Mouse (Mus musculus) kidney, postnatal 14 days (tissue): ENCODE results near the gene Calcoco2.
A peak's percentile ranks its signal among the peaks of the same experiment; 100 is the strongest.

Experiments
- DNase-seq: peaks from one replicate; pipeline ENCODE4 v3.0.0; 2022; ENCODE audit warnings: mixed read lengths

Calcoco2 gene

DNA sequence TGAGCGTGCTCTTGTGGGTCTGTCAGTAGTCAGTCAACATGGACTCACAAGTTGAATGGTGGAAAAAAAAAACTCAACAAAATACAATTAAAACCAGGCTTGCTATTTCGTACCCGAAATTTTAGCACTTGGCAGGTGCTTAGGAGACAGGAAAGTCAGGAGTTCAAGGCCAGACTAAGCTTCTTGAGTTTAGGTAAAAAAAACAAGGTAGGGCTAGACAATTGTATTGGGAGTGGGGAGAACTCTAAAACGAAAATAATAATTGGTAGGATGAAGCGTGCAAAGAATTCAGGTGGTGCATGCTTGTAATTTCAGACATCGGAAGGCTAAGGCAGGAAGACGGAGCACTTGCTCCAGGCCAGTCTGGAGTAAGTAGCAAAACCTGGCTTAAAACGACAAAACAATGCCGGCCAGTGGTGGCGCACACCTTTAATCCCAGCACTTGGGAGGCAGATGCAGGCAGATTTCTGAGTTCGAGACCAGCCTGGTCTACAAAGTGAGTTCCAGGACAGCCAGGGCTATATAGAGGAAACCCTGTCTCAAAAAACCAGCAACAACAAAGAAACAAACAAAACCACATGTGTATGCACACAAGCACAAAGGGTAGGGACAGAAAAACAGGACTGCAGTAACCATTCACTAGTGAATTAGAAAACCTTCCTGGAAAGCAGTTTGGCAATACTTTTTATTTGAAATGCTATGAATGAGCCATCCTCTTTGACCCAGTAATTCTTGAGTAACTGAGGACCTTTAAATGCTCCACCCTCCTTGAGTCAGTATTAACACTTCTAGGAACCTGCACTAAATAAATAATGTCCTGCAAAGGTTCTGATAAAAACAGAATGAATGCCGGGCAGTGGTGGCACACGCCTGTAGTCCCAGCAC is 35.3 kb downstream of the Calcoco2 start:
- DNase-seq, result no peak

DNA sequence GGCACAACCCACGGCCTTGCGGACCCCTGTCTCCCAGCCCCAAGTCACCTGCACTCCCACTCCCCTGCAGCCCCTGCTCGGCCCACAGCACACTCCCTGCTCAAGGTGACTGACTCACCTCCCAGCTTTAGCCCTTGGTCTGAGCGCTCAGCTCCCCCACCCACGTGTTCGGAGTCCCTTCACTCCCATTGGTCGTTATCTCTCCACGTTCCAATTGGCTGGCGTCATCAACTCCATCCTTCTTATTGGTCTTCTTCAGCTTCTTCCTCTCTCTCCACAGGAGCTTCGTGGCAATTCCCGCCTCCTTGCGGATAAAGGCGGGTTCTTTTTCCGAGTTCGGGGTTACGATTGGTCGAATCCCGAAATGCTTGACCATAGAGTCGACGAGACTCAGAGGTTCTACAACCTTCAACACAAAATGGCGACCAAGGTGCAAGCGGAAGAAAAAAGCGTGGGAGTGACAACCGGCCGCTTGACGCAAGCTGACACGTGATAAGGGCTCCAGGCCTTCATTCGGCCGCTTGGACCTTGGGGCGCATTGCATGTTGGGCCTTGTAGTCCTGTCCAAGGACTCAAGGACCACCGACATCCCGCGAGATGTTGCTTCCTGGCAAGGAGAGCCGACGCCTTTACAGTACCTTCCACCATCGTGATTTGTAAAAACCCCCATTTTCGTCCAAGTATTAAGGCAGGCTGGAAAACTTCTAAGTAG is 36.1 kb downstream of the Calcoco2 start, which contains the start of gene Atp5g1:
Gene Atp5g1 (minus strand): TSS at position 162 of the 712 bp plus-strand sequence.
- DNase-seq, result peak; percentile 99

DNA sequence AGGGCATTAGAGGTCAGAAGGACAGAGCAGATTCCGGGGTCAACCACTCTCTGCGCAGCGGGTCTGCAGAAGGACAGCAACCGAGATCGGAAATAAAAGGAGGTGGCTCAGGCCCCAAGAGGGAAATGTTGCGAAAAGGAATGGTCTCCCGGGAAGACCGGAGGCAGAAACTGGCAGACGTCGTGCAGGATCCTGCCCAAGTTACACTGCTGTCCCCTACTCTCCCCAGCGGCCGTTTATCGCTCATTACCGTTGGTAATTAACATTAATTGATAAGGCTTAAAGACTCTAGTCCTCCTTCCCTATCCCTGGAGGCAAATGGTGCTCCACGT is 36.6 kb downstream of the Calcoco2 start:
- no peak for DNase-seq

DNA sequence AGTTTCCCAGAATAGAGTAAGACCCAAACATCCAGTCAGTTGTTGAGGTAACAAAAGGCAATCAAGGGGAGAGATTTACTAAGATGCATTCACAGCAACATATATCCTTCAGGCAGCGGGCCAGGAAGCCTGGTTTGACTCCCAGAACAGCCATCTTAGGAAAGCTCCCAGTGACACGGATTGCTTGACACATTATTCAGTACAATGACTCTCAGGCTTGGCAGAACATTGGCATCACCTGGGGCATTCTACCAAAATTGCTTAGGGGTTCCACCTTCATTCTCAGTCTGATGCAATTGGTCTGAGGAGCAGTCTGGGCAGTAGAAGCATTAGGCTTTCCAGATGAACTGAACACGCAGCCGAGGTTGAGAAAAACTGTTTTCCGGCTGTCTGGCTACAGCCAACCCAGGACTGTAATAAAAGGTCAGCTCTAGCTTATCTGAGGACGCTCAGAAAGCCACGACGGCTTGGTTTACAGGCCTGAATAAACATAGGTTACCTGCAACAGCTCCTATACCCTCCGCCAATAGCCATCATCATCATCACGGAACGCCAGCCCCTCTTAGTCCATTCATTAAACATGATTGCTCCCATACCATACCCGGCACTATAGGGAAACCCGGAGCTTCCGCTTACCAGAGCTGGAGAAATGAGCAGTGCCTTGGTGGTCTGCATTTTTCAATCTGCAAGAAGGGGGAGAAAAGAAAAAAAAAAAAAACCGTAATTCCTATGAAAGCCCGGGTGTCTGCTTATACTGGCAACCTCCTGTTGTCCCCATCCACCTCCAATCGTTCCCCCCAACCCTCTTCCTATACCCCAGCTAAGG is 37.2 kb downstream of the Calcoco2 start:
- no peak for DNase-seq

DNA sequence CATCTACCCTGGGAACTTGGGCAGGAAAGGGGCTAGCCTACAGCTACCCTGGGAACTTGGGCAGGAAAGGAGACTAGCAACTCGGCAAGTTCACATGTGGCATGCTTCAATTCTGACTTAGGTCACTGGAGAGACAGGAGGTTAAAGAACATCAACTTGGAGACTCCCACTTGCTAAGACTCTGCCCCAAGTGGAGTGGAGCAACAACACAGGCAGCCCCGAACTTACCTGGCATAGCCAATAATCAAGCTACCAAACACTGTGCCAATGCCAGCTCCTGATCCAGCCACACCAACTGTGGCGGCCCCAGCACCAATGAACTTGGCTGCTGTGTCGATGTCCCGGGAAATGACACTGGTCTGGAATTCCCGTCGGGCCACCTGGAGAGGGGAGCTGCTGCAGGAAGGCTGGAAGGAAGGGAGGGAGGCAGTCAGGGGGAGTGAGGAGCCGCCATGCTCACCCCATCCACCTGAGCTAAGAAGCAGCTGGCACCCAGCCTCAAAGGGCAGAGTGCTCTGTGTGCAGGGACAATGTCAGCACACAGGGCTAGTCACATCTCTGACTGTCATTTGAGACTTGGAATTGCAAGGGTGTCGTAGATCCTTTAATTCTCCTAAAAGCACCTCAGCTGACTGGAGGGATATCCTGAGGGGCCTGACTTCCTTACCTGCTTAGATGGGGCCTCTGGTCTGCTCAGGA is 38.3 kb downstream of the Calcoco2 start:
- DNase-seq, result no peak

DNA sequence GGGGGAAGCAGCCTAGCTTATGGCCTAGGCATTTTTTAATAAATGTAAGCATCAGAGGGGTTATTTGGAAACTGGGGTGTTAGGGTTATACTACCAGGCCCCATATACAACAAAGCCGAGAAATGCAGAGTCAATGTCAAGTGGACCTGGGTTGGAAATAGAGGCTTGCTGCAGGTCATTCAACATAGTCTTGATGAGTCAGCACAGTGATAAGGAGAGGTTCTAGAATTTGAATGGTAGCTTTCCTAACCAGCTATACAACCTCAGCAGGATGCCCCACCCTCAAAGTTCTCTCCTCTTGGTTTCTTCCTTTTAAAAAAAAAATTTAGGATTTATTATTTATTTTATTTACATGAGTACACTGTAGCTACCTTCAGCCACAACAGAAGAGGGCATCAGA is 40.8 kb downstream of the Calcoco2 start:
- DNase-seq, result no peak

DNA sequence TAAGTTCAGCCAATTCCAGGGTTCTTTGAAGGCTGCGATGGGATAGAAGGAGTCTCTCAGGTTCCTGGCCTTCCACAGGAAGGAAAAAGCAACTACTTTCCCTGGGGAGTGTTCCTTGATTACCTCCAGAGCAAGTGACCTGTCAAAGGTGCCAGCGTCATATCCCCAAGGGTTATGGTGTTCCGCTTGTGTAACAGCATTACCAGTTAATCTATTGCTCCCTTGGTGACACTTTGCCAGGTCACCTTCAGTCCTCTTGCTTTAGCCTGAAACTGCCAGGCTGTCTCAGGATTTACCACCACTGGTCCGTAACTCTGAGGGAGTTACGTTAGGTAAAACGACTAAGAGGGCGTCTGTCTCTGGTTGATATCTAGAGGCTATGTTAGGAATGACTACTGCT is 41.4 kb downstream of the Calcoco2 start:
- no peak for DNase-seq

DNA sequence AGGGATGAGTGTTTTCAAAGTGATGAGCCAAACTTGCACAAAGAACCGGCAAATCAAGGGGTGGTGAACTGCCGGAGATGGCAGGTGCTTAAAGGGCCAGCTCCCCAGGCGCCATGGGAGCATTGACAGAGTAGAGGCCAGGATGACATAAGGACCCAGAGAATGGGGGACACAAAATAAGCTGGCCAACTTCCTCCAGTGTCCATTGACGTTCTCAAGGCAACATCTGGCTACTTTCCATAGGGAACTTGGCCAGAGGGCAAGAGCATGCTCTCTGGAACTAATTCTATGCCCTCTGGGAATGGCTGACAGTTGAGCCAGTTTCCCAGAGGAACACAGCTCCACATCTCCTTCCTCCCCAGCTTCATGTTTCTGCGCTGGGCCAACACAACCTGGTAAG is 43.5 kb downstream of the Calcoco2 start:
- DNase-seq, result no peak

DNA sequence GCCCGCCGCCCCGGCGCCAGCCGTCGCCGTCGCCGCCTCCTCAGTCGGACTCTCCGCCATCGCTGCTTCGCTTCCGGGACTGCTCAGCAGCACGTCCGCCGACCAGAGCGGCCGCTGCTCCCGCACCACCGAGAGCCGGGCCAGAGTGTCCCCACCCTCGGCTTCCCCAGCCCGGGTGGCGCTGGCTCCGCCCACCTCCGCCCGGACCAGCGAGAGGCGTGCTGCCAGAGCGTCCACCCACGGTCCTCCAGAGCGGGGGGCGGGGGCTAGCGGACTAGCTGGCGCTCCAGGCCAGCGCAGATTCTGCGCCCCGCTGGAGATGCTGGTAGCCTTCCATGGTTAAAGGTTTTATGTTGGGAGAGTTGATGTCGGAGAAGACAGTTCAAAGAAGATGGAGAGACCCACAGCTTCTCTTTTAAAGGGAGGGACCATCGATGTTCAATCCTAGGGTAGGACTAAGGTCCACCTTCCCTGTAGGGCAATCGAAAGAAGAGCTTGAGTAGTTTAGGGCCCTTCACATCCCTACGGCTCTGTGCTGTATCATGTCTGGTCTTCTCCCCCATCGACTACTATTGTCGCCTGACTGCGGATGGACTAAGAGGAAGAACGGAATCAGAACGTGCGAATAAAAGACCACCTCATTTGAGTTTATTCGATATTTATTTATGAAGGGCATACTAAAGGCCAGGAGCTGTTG is 46.4 kb downstream of the Calcoco2 start, which contains the start of gene Ube2z:
Gene Ube2z (minus strand): TSS at position 174 of the 697 bp plus-strand sequence.
- peak; percentile 99 for DNase-seq

DNA sequence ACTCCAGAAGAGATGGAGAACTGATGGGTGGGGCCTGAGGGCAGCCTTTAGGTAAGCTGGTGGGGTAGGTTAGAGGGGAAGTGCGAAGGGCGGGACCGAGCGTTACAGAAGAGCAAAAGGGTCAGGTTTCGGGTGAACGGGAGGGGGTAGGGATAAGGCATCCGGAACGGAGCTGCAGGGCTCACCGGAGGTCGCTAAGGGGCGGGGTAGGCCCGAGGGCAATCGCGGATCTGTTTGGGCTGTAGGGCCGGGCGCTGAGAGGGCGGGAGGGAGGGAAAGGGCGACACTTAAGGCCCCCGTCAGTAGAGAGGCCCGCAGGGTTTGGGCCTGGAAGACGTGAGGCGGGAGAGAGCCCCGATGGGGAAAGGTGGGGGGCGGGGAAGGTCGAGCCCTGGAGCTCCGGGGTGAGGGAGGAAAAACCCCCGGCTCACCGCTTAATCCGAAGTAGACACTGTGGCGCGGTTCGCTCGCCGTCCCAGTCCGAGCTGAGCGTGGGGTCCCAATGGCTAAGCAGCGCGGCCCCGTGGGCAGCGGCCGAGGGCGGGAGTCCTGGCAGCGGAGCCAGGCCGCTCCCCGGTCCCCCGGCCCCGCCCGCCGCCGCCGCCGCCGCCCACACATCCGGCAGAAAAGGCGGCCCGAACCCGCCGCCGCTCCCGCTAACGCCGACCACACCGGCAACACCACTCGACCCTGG is 47.1 kb downstream of the Calcoco2 start:
- DNase-seq, result peak; percentile 51

DNA sequence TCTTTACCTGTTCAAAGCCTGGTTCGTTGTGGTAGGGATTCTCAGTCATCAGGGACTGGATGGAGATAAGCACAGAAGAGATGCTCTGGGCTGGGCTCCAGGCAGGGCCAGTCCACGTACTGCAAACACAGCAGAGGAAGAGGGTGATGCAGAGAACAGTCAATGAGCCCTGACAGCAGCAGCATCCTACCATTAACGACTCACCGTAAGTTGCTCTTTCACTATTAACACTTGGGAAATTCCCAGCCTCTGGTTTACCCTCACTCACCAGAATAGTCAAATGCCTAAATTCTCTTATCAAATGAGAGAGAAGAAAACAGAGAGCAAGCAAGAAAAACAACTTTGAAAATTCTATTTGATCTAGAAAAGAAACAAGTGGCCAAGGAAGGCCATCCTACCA is 53.5 kb downstream of the Calcoco2 start:
- DNase-seq, result no peak

DNA sequence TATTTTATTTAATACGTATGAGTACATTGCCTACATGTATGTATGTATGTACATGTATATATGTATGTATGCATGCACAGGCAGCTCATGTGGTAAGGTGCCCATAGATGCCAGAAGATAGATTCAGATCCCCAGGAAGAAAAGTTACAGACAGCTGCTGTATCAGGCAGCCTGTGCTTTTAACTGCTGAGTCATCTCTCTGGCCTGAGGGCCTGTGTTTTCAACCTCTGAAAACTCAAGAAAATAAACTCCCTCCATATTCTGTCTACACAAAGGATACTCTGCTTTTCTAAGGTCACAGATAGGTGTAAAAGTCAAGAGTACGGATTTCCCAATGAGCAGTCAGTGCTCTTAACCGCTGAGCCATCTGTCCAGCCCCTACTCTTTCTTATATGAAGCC is 60.9 kb downstream of the Calcoco2 start:
- no peak for DNase-seq

DNA sequence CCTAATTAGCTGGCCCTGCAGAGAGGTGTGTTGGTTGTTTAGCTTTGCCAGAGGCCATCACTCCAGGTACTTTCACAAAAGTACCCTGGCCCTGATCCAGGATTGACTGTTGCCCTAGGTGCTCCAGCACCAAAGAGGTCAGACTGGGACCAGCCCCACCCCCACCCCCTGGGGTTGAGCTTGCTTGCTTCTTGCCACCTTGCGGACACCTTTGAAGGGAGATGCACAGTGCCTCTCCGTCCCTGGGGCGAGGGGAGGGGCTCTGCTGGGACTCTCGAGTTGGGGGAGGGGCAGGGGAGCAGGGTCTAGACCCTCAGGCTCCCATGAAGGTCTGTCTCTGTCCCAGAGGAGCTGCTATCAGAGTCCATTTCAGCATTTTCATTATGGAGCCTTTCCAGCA is 61.8 kb downstream of the Calcoco2 start:
- no peak for DNase-seq
